Mouse (Mus musculus): ENCODE measurements around the gene Fat3. TPM values are rescaled to one million over a fixed set of nuclear protein-coding genes. Genes with fewer than 3 reads are reported as not detected.

Fat3 gene
- polyA plus RNA-seq, 1 experiment from 2014 or later = 6.6 TPM

- 0 out of 2 replicates have a peak overlapping the region, but pooled peaks have one; percentile 19 for H3K27ac ChIP-seq (ENCODE audit: low read depth, low read length)
- H3K9ac ChIP-seq (ENCODE audit: low read depth, low read length) = no peak overlapping the region
- no peaks in the 10 kb centered on the region for H3K27me3 ChIP-seq (ENCODE audit: control insufficient read depth, insufficient read depth, low read length)
- WGBS = 58% methylated on average over 7 of the region's 7 CpGs
- H3K36me3 ChIP-seq (ENCODE audit: control insufficient read depth, insufficient read depth, low read length) = no peaks in the 10 kb centered on the region
- H3K4me2 ChIP-seq (replicated peaks; ENCODE audit: low read depth, low read length) = no peak overlapping the region
- no peak; the same call in 1 of the 2 replicates for ATAC-seq (ENCODE audit: low FRiP score, low TSS enrichment)
- no peak overlapping the region for H3K4me3 ChIP-seq (ENCODE audit: low read length)
- no peaks in the 10 kb centered on the region for H3K4me1 ChIP-seq (ENCODE audit: control insufficient read depth, insufficient read depth, low read length)
- H3K9me3 ChIP-seq (ENCODE audit: control insufficient read depth, low read length) = no peaks in the 10 kb centered on the region
Observed at GRCm38 (mm10) chr9:16114821-16115485, 386.1 kb downstream of the Fat3 start.

GRCm38 (mm10) chr9:16113936-16114642, 387.0 kb downstream of the Fat3 start:
- WGBS = 81% methylated on average over 4 of the region's 4 CpGs
- no peak for ATAC-seq (ENCODE audit: low FRiP score, low TSS enrichment)
- Histone ChIP-seq H3K27ac (ENCODE audit: low read depth, low read length) (no peak overlapping the region), H3K27me3 (ENCODE audit: control insufficient read depth, insufficient read depth, low read length) (no peaks in the 10 kb centered on the region), H3K9ac (ENCODE audit: low read depth, low read length) (no peak overlapping the region), H3K4me1 (ENCODE audit: control insufficient read depth, insufficient read depth, low read length) (no peaks in the 10 kb centered on the region), H3K9me3 (ENCODE audit: control insufficient read depth, low read length) (no peaks in the 10 kb centered on the region), H3K4me3 (ENCODE audit: low read length) (no peak overlapping the region), H3K36me3 (ENCODE audit: control insufficient read depth, insufficient read depth, low read length) (no peaks in the 10 kb centered on the region), H3K4me2 (replicated peaks; ENCODE audit: low read depth, low read length) (no peak overlapping the region)

- Histone ChIP-seq H3K27ac (ENCODE audit: low read depth, low read length) (no peak overlapping the region), H3K9ac (ENCODE audit: low read depth, low read length) (no peak overlapping the region), H3K9me3 (ENCODE audit: control insufficient read depth, low read length) (no peaks in the 10 kb centered on the region), H3K4me1 (ENCODE audit: control insufficient read depth, insufficient read depth, low read length) (0 out of 2 replicates have a peak, but pooled peaks cover 8% of the 10 kb centered on the region), H3K36me3 (ENCODE audit: control insufficient read depth, insufficient read depth, low read length) (no peaks in the 10 kb centered on the region), H3K4me3 (ENCODE audit: low read length) (no peak overlapping the region), H3K27me3 (ENCODE audit: control insufficient read depth, insufficient read depth, low read length) (no peaks in the 10 kb centered on the region), H3K4me2 (replicated peaks; ENCODE audit: low read depth, low read length) (peak overlapping the region; percentile 10; the same call in 1 of the 2 replicates)
- peak; percentile 70 for ATAC-seq (ENCODE audit: low FRiP score, low TSS enrichment)
- WGBS = 10% methylated on average over 5 of the region's 5 CpGs
Observed at GRCm38 (mm10) chr9:16107900-16108299, 393.2 kb downstream of the Fat3 start.

- peak; percentile 85 for ATAC-seq (ENCODE audit: low FRiP score, low TSS enrichment)
- no peaks in the 10 kb centered on the region for H3K36me3 ChIP-seq (ENCODE audit: control insufficient read depth, insufficient read depth, low read length)
Observed at GRCm38 (mm10) chr9:16107386-16107785, 393.7 kb downstream of the Fat3 start.

GRCm38 (mm10) chr9:16098553-16098952, 402.5 kb downstream of the Fat3 start:
- Histone ChIP-seq H3K9ac (ENCODE audit: low read depth, low read length) (no peak overlapping the region), H3K9me3 (ENCODE audit: control insufficient read depth, low read length) (no peaks in the 10 kb centered on the region), H3K27ac (ENCODE audit: low read depth, low read length) (no peak overlapping the region), H3K4me1 (ENCODE audit: control insufficient read depth, insufficient read depth, low read length) (no peaks in the 10 kb centered on the region), H3K4me2 (replicated peaks; ENCODE audit: low read depth, low read length) (no peak overlapping the region), H3K4me3 (ENCODE audit: low read length) (no peak overlapping the region), H3K27me3 (ENCODE audit: control insufficient read depth, insufficient read depth, low read length) (no peaks in the 10 kb centered on the region), H3K36me3 (ENCODE audit: control insufficient read depth, insufficient read depth, low read length) (no peaks in the 10 kb centered on the region)
- WGBS = 93% methylated on average over 2 of the region's 2 CpGs
- ATAC-seq (ENCODE audit: low FRiP score, low TSS enrichment) = no peak

More at GRCm38 (mm10) chr9:16107386-16107785, 393.7 kb downstream of the Fat3 start:
- Histone ChIP-seq H3K4me2 (replicated peaks; ENCODE audit: low read depth, low read length) (peak overlapping the region; percentile 10; the same call in 1 of the 2 replicates), H3K4me1 (ENCODE audit: control insufficient read depth, insufficient read depth, low read length) (0 out of 2 replicates have a peak, but pooled peaks cover 8% of the 10 kb centered on the region), H3K27ac (ENCODE audit: low read depth, low read length) (no peak overlapping the region), H3K9me3 (ENCODE audit: control insufficient read depth, low read length) (no peaks in the 10 kb centered on the region), H3K4me3 (ENCODE audit: low read length) (no peak overlapping the region), H3K9ac (ENCODE audit: low read depth, low read length) (no peak overlapping the region), H3K27me3 (ENCODE audit: control insufficient read depth, insufficient read depth, low read length) (no peaks in the 10 kb centered on the region)
- 22% methylated on average over 5 of the region's 5 CpGs for WGBS

- no peak overlapping the region for H3K4me2 ChIP-seq (replicated peaks; ENCODE audit: low read depth, low read length)
- 66% methylated on average over 8 of the region's 8 CpGs for WGBS
- no peaks in the 10 kb centered on the region for H3K27me3 ChIP-seq (ENCODE audit: control insufficient read depth, insufficient read depth, low read length)
- no peaks in the 10 kb centered on the region for H3K9me3 ChIP-seq (ENCODE audit: control insufficient read depth, low read length)
- no peak overlapping the region for H3K27ac ChIP-seq (ENCODE audit: low read depth, low read length)
- no peak overlapping the region for H3K9ac ChIP-seq (ENCODE audit: low read depth, low read length)
- no peak for ATAC-seq (ENCODE audit: low FRiP score, low TSS enrichment)
- no peak overlapping the region for H3K4me3 ChIP-seq (ENCODE audit: low read length)
- no peaks in the 10 kb centered on the region for H3K36me3 ChIP-seq (ENCODE audit: control insufficient read depth, insufficient read depth, low read length)
- peaks cover 3% of the 10 kb centered on the region; the same call in 1 of the 2 replicates for H3K4me1 ChIP-seq (ENCODE audit: control insufficient read depth, insufficient read depth, low read length)
Observed at GRCm38 (mm10) chr9:16093047-16093668, 407.9 kb downstream of the Fat3 start.

- no peak overlapping the region for H3K9ac ChIP-seq (ENCODE audit: low read depth, low read length)
- peaks cover 3% of the 10 kb centered on the region; the same call in 1 of the 2 replicates for H3K4me1 ChIP-seq (ENCODE audit: control insufficient read depth, insufficient read depth, low read length)
- 19% methylated on average over 5 of the region's 5 CpGs for WGBS
- H3K9me3 ChIP-seq (ENCODE audit: control insufficient read depth, low read length) = no peaks in the 10 kb centered on the region
- H3K27me3 ChIP-seq (ENCODE audit: control insufficient read depth, insufficient read depth, low read length) = no peaks in the 10 kb centered on the region
- H3K36me3 ChIP-seq (ENCODE audit: control insufficient read depth, insufficient read depth, low read length) = no peaks in the 10 kb centered on the region
- no peak overlapping the region for H3K4me3 ChIP-seq (ENCODE audit: low read length)
- H3K27ac ChIP-seq (ENCODE audit: low read depth, low read length) = no peak overlapping the region; the same call in 1 of the 2 replicates
- no peak overlapping the region for H3K4me2 ChIP-seq (replicated peaks; ENCODE audit: low read depth, low read length)
- ATAC-seq (ENCODE audit: low FRiP score, low TSS enrichment) = peak; percentile 83
Observed at GRCm38 (mm10) chr9:16092051-16092967, 408.8 kb downstream of the Fat3 start.

- ATAC-seq (ENCODE audit: low FRiP score, low TSS enrichment) = no peak
- H3K9ac ChIP-seq (ENCODE audit: low read depth, low read length) = no peak overlapping the region
- H3K9me3 ChIP-seq (ENCODE audit: control insufficient read depth, low read length) = no peaks in the 10 kb centered on the region
Observed at GRCm38 (mm10) chr9:16079292-16079691, 421.8 kb downstream of the Fat3 start.

More at GRCm38 (mm10) chr9:16079292-16079691, 421.8 kb downstream of the Fat3 start:
- Histone ChIP-seq H3K4me1 (ENCODE audit: control insufficient read depth, insufficient read depth, low read length) (no peaks in the 10 kb centered on the region), H3K4me2 (replicated peaks; ENCODE audit: low read depth, low read length) (no peak overlapping the region), H3K36me3 (ENCODE audit: control insufficient read depth, insufficient read depth, low read length) (no peaks in the 10 kb centered on the region), H3K27ac (ENCODE audit: low read depth, low read length) (no peak overlapping the region), H3K4me3 (ENCODE audit: low read length) (no peak overlapping the region), H3K27me3 (ENCODE audit: control insufficient read depth, insufficient read depth, low read length) (no peaks in the 10 kb centered on the region)
- 67% methylated on average over 2 of the region's 2 CpGs for WGBS

All from kidney, embryonic 14.5 days (tissue).